Mouse (Mus musculus) ES-Bruce4 (cell line): ENCODE results near the gene Hspb2.

Experiments used
- CTCF ChIP-seq: IDR thresholded peaks from one replicate; pipeline ENCODE4 v1.8.1; 2011; ENCODE audit warnings: low read depth, low read length
- POLR2A ChIP-seq: IDR thresholded peaks from one replicate; pipeline ENCODE4 v1.8.1; 2011; ENCODE audit warnings: low read length; ENCODE audit not compliant: insufficient read depth

DNA sequence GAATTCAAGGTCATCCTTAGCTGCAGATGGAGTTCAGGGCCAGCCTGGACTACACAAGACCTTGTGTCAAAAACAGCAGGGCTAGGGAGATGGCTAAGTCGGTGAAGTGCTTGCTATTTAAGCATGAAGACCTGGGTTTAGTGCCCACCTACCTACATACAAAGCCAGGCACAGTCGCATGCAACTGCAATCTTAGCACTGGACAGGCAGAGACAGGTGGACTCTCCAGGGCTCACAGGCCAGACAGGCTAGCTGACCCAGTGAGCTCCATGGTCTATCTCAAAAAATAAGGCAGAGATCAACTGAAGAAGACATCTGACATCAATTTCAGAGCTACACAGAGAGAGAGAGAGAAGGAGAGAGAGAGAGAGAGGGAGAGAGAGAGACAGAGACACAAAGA, 28.0 kb downstream of the Hspb2 start:
- TF ChIP-seq CTCF (no peak), POLR2A (no peak)
